Mouse (Mus musculus): Measurements from ENCODE around the gene Smg6. TPM values are rescaled to one million over a fixed set of nuclear protein-coding genes. Genes with fewer than 3 reads are reported as not detected.

Smg6 gene
- total RNA-seq, 1 experiment from 2014 or later, result 48.2 TPM

- no peak for ATAC-seq (ENCODE audit: extremely low read depth, insufficient number of reproducible peaks, low FRiP score, poor library complexity, severe bottlenecking)
Observed at GRCm38 (mm10) chr11:75031251-75031650, 105.6 kb downstream of the Smg6 start.

- no peak for ATAC-seq (ENCODE audit: extremely low read depth, insufficient number of reproducible peaks, low FRiP score, poor library complexity, severe bottlenecking)
Observed at GRCm38 (mm10) chr11:75032946-75033345, 107.3 kb downstream of the Smg6 start.

GRCm38 (mm10) chr11:75033581-75034067 is 108.0 kb downstream of the Smg6 start:
- ATAC-seq (ENCODE audit: extremely low read depth, insufficient number of reproducible peaks, low FRiP score, poor library complexity, severe bottlenecking), result no peak

- ATAC-seq (ENCODE audit: extremely low read depth, insufficient number of reproducible peaks, low FRiP score, poor library complexity, severe bottlenecking), result no peak
Observed at GRCm38 (mm10) chr11:75034104-75034503, 108.5 kb downstream of the Smg6 start.

- no peak for ATAC-seq (ENCODE audit: extremely low read depth, insufficient number of reproducible peaks, low FRiP score, poor library complexity, severe bottlenecking)
Observed at GRCm38 (mm10) chr11:75044333-75044732, 118.7 kb downstream of the Smg6 start.

GRCm38 (mm10) chr11:75045822-75046221 is 120.2 kb downstream of the Smg6 start:
- no peak for ATAC-seq (ENCODE audit: extremely low read depth, insufficient number of reproducible peaks, low FRiP score, poor library complexity, severe bottlenecking)

- ATAC-seq (ENCODE audit: extremely low read depth, insufficient number of reproducible peaks, low FRiP score, poor library complexity, severe bottlenecking), result no peak
Observed at GRCm38 (mm10) chr11:75046638-75047037, 121.0 kb downstream of the Smg6 start.

- no peak for ATAC-seq (ENCODE audit: extremely low read depth, insufficient number of reproducible peaks, low FRiP score, poor library complexity, severe bottlenecking)
Observed at GRCm38 (mm10) chr11:75047066-75047465, 121.4 kb downstream of the Smg6 start.

- no peak for ATAC-seq (ENCODE audit: extremely low read depth, insufficient number of reproducible peaks, low FRiP score, poor library complexity, severe bottlenecking)
Observed at GRCm38 (mm10) chr11:75047736-75048407, 122.2 kb downstream of the Smg6 start.

- no peak for ATAC-seq (ENCODE audit: extremely low read depth, insufficient number of reproducible peaks, low FRiP score, poor library complexity, severe bottlenecking)
Observed at GRCm38 (mm10) chr11:75049146-75049545, 123.5 kb downstream of the Smg6 start.

GRCm38 (mm10) chr11:75049807-75050206 is 124.2 kb downstream of the Smg6 start:
- ATAC-seq (ENCODE audit: extremely low read depth, insufficient number of reproducible peaks, low FRiP score, poor library complexity, severe bottlenecking), result no peak

GRCm38 (mm10) chr11:75051239-75051638 is 125.6 kb downstream of the Smg6 start:
- ATAC-seq (ENCODE audit: extremely low read depth, insufficient number of reproducible peaks, low FRiP score, poor library complexity, severe bottlenecking), result no peak

- no peak for ATAC-seq (ENCODE audit: extremely low read depth, insufficient number of reproducible peaks, low FRiP score, poor library complexity, severe bottlenecking)
Observed at GRCm38 (mm10) chr11:75051712-75052550, 126.3 kb downstream of the Smg6 start.

- no peak for ATAC-seq (ENCODE audit: extremely low read depth, insufficient number of reproducible peaks, low FRiP score, poor library complexity, severe bottlenecking)
Observed at GRCm38 (mm10) chr11:75053020-75053419, 127.4 kb downstream of the Smg6 start.

- ATAC-seq (ENCODE audit: extremely low read depth, insufficient number of reproducible peaks, low FRiP score, poor library complexity, severe bottlenecking), result no peak
Observed at GRCm38 (mm10) chr11:75053722-75054121, 128.1 kb downstream of the Smg6 start.

GRCm38 (mm10) chr11:75054184-75054877 is 128.7 kb downstream of the Smg6 start:
- no peak for ATAC-seq (ENCODE audit: extremely low read depth, insufficient number of reproducible peaks, low FRiP score, poor library complexity, severe bottlenecking)

GRCm38 (mm10) chr11:75054878-75055214 is 129.2 kb downstream of the Smg6 start:
- ATAC-seq (ENCODE audit: extremely low read depth, insufficient number of reproducible peaks, low FRiP score, poor library complexity, severe bottlenecking), result no peak

- ATAC-seq (ENCODE audit: extremely low read depth, insufficient number of reproducible peaks, low FRiP score, poor library complexity, severe bottlenecking), result no peak
Observed at GRCm38 (mm10) chr11:75062650-75063049, 137.0 kb downstream of the Smg6 start.

- no peak for ATAC-seq (ENCODE audit: extremely low read depth, insufficient number of reproducible peaks, low FRiP score, poor library complexity, severe bottlenecking)
Observed at GRCm38 (mm10) chr11:75064266-75064665, 138.6 kb downstream of the Smg6 start.

GRCm38 (mm10) chr11:75071352-75071751 is 145.7 kb downstream of the Smg6 start:
- ATAC-seq (ENCODE audit: extremely low read depth, insufficient number of reproducible peaks, low FRiP score, poor library complexity, severe bottlenecking), result no peak
